Mouse (Mus musculus) heart, embryonic 16.5 days (tissue): ENCODE results near the gene Bphl. TPM values are rescaled to one million over a fixed set of nuclear protein-coding genes. Genes with fewer than 3 reads are reported as not detected.
"Not testable (repeated sequence)": the region's sequence is repeated elsewhere in the genome, so short reads cannot be mapped to it uniquely, and the experiment has no call there.

ENCODE experiments used
- ATAC-seq: fragments of 200-750 bp; cut with Nextera tagmentation; replicated peaks from 2 replicates; pipeline ENCODE4 v1.8.0; 2017; ENCODE audit warnings: moderate number of reproducible peaks; ENCODE audit not compliant: insufficient read depth, low FRiP score; ENCODE audit errors: extremely low read depth
- H3K27ac ChIP-seq: fragments of 300-500 bp; sonication (generic); 2 replicates; pipeline ENCODE4 v1.5.1; 2014; ENCODE audit warnings: mild to moderate bottlenecking, low read length, control low read depth, moderate library complexity
- H3K27me3 ChIP-seq: fragments of 300-500 bp; sonication (generic); 2 replicates; pipeline ENCODE4 v1.6.1; 2014; ENCODE audit warnings: low read length, mixed read lengths; ENCODE audit not compliant: control insufficient read depth, insufficient read depth
- H3K36me3 ChIP-seq: fragments of 300-500 bp; sonication (generic); 2 replicates; pipeline ENCODE4 v1.6.1; 2014; ENCODE audit not compliant: control insufficient read depth, insufficient read depth
- H3K4me1 ChIP-seq: fragments of 300-500 bp; sonication (generic); 2 replicates; pipeline ENCODE4 v1.6.1; 2014; ENCODE audit warnings: low read length, mixed read lengths; ENCODE audit not compliant: control insufficient read depth, insufficient read depth
- H3K4me2 ChIP-seq: fragments of 300-500 bp; sonication (generic); 2 replicates; pipeline ENCODE4 v1.6.1; 2014; ENCODE audit warnings: low read depth, mild to moderate bottlenecking, control low read depth, low read length
- H3K4me3 ChIP-seq: fragments of 300-500 bp; sonication (generic); 2 replicates; pipeline ENCODE4 v1.5.1; 2014; ENCODE audit warnings: mild to moderate bottlenecking, control low read depth, low read length
- H3K9ac ChIP-seq: fragments of 300-500 bp; sonication (generic); 2 replicates; pipeline ENCODE4 v1.6.1; 2014; ENCODE audit warnings: low read length, control low read depth
- H3K9me3 ChIP-seq: fragments of 300-500 bp; sonication (generic); replicated peaks from 2 replicates; pipeline ENCODE4 v1.6.1; 2016; ENCODE audit warnings: low read length; ENCODE audit not compliant: control insufficient read depth
- WGBS: fragments of 180-500 bp; shearing (Covaris S2); extraction: QIAGEN DNeasy Blood & Tissue Kit; methylation state at CpG from one replicate; pipeline ENCODE4 v1.1.7; 2014; 5-methylcytosine and 5-hydroxymethylcytosine counted together
- polyA plus RNA-seq: library from polyadenylated mRNA; unstranded; fragments of >200 nt; fragmentation: Nextera tagmentation; extraction: Ambion mirVana; gene quantifications from 2 replicates; pipeline ENCODE4 v1.2.1, GENCODE M21; 2015

Gene Bphl
- polyA plus RNA-seq, 1 experiment from 2014 or later: 54.6 TPM

GRCm38 (mm10) chr13:34062466-34062865, 25.1 kb downstream of the Bphl start:
- ATAC-seq: no peak

DNA sequence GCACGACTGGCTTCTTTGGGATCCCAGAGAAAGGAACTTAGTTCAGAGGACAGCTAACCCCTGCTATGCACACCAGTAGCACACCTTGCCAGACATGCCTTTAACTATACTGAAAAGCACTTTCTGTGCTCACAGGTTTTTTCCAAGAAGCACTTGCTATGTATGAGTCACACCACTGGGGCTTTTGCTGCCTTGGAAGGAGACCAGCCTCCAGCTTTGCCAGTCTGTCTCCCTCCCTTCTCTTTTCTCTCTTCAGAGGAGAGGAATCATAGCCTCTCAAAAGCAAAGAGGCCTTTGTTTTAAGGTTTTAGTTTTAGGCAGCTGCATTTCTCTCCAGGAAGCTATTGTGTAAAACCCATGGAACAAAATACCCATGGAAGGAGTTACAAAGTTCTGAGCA, 29.0 kb downstream of the Bphl start:
- Histone ChIP-seq H3K4me2 (no peak overlapping the region), H3K4me3 (no peak overlapping the region), H3K9ac (no peak overlapping the region), H3K27me3 (no peaks in the 10 kb centered on the region), H3K27ac (no peak overlapping the region), H3K9me3 (no peaks in the 10 kb centered on the region), H3K36me3 (peaks cover 7% of the 10 kb centered on the region; the same call in 1 of the 2 replicates), H3K4me1 (no peaks in the 10 kb centered on the region)
- 72% methylated on average over 1 of the region's 1 CpGs for WGBS
- no peak for ATAC-seq

More at GRCm38 (mm10) chr13:34062466-34062865, 25.1 kb downstream of the Bphl start:
- no peaks in the 10 kb centered on the region for H3K4me1 ChIP-seq
- 84% methylated on average over 10 of the region's 10 CpGs for WGBS
- H3K36me3 ChIP-seq: peaks cover 16% of the 10 kb centered on the region
- H3K27ac ChIP-seq: no peak overlapping the region
- no peak overlapping the region for H3K4me2 ChIP-seq
- H3K9ac ChIP-seq: no peak overlapping the region
- H3K4me3 ChIP-seq: no peak overlapping the region
- no peaks in the 10 kb centered on the region for H3K9me3 ChIP-seq
- no peaks in the 10 kb centered on the region for H3K27me3 ChIP-seq

GRCm38 (mm10) chr13:34070296-34070695, 32.9 kb downstream of the Bphl start:
- H3K9ac ChIP-seq: no peak overlapping the region
- no peak overlapping the region for H3K4me3 ChIP-seq
- H3K27me3 ChIP-seq: no peaks in the 10 kb centered on the region
- no peaks in the 10 kb centered on the region for H3K4me1 ChIP-seq
- H3K36me3 ChIP-seq: peaks cover 3% of the 10 kb centered on the region; the same call in 1 of the 2 replicates
- 71% methylated on average over 4 of the region's 4 CpGs for whole genome bisulfite sequencing
- no peak overlapping the region for H3K27ac ChIP-seq
- no peak for ATAC-seq
- no peak overlapping the region for H3K4me2 ChIP-seq
- no peaks in the 10 kb centered on the region for H3K9me3 ChIP-seq

DNA sequence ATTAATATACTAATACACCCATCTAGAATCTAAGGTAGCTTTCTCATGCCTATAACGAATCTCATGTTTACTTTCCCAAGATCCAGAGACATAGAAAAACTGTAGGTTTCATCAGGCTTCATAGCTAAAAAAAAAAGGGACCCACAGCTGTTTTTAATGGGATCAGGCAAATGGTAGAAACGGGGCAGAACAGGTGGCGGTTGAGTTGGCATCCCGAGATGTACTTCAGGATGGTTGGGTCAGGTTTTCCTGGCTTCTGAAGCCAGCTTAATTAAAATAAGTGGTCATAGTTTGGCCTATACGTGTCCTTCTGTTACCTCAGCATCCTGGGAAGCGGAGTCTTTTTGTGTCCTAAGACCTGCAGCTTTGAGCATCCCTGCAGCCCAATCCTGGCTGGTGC, 34.4 kb downstream of the Bphl start:
- WGBS: 88% methylated on average over 6 of the region's 6 CpGs
- Histone ChIP-seq H3K36me3 (peaks cover 5% of the 10 kb centered on the region), H3K27me3 (no peaks in the 10 kb centered on the region), H3K9ac (no peak overlapping the region), H3K9me3 (no peaks in the 10 kb centered on the region), H3K4me3 (no peak overlapping the region), H3K27ac (no peak overlapping the region), H3K4me1 (peaks cover 6% of the 10 kb centered on the region), H3K4me2 (no peak overlapping the region)
- no peak for ATAC-seq

- H3K27ac ChIP-seq: no peak overlapping the region
- 77% methylated on average over 3 of the region's 3 CpGs for WGBS
Observed at GRCm38 (mm10) chr13:34072847-34073246, 35.5 kb downstream of the Bphl start.

GRCm38 (mm10) chr13:34074441-34074840, 37.0 kb downstream of the Bphl start:
- not testable (repeated sequence) for H3K4me2 ChIP-seq, ATAC-seq, H3K9ac ChIP-seq, H3K4me3 ChIP-seq, H3K27ac ChIP-seq, H3K36me3 ChIP-seq, H3K27me3 ChIP-seq, H3K9me3 ChIP-seq
- 90% methylated on average over 11 of the region's 17 CpGs for WGBS
- peaks cover 14% of the 10 kb centered on the region for H3K4me1 ChIP-seq

More at GRCm38 (mm10) chr13:34072847-34073246, 35.5 kb downstream of the Bphl start:
- ATAC-seq: no peak
- H3K4me3 ChIP-seq: no peak overlapping the region
- H3K27me3 ChIP-seq: no peaks in the 10 kb centered on the region
- no peaks in the 10 kb centered on the region for H3K9me3 ChIP-seq
- no peak overlapping the region for H3K9ac ChIP-seq
- H3K36me3 ChIP-seq: peaks cover 5% of the 10 kb centered on the region
- no peak overlapping the region for H3K4me2 ChIP-seq
- H3K4me1 ChIP-seq: peaks cover 9% of the 10 kb centered on the region

- 85% methylated on average over 6 of the region's 6 CpGs for WGBS
- H3K4me2 ChIP-seq: not testable (repeated sequence)
Observed at GRCm38 (mm10) chr13:34075893-34076292, 38.5 kb downstream of the Bphl start.

DNA sequence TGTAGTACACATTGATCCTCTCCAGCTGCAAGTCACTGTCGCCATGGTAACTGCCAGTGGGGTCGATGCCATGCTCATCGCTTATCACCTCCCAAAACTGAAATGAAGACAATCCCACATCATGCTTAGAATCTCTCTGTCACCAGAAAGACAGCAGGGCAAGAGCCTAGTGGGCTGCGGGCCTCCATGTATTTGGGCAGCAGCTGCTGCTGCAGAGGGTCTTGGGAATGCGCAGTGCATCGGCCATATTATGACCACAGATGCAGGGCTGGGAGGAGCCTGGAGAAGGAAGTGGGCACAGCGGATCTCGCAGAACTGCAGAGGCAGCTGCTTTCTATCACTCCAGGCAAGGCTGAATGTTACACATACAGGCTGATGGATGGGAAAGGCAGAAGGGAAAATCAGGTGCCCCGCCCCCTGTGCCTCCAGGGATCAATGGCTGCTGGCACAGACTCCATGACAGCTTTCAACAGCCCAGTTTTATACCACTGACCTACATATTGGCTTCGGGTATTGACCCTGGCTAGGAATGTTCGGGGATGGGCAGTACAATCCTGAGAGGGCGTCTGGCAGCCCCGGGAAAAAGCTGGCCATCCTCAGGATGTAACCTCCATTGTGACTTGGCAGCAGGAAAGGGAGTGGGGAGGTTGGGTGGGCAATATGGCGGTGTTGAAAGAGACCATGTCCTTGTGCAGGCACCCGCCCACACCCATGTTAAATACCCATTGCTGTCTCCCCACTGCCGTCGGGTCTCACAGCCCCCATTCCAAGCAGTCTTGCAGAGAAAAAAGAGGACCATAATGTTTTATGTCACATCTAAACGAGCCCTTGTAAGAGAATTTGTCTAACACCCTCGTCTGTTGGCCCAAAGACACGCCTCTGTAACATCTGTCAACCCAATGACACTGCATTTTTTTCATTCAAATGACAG, 39.4 kb downstream of the Bphl start:
- Histone ChIP-seq H3K4me3 (peak overlapping the region; percentile 95), H3K27me3 (no peaks in the 10 kb centered on the region), H3K4me2 (peak overlapping the region; percentile 96), H3K9ac (peak overlapping the region; percentile 95), H3K4me1 (peaks cover 14% of the 10 kb centered on the region), H3K27ac (peak overlapping the region; percentile 25; the same call in 1 of the 2 replicates), H3K9me3 (no peaks in the 10 kb centered on the region), H3K36me3 (peaks cover 5% of the 10 kb centered on the region)
- no peak for ATAC-seq
- WGBS: 45% methylated on average over 20 of the region's 20 CpGs

More at GRCm38 (mm10) chr13:34075893-34076292, 38.5 kb downstream of the Bphl start:
- H3K9me3 ChIP-seq, H3K9ac ChIP-seq, ATAC-seq, H3K27me3 ChIP-seq, H3K27ac ChIP-seq, H3K36me3 ChIP-seq, H3K4me3 ChIP-seq: not testable (repeated sequence)
- H3K4me1 ChIP-seq: peaks cover 14% of the 10 kb centered on the region
